Mouse (Mus musculus): ENCODE results near the gene Flywch1. TPM values are rescaled to one million over a fixed set of nuclear protein-coding genes. Genes with fewer than 3 reads are reported as not detected.
A peak's percentile ranks its signal among the peaks of the same experiment; 100 is the strongest.

Gene Flywch1
- polyA plus RNA-seq, 1 experiment from 2014 or later, result 13.0 TPM

GRCm38 (mm10) chr17:23742941-23743340 lies 28.5 kb downstream of the Flywch1 start:
- Histone ChIP-seq H3K4me2 (no peak overlapping the region), H3K36me3 (no peaks in the 10 kb centered on the region), H3K4me3 (replicated peaks) (0 out of 2 replicates have a peak overlapping the region, but pooled peaks have one; percentile 12), H3K9ac (no peak overlapping the region), H3K9me3 (replicated peaks) (no peaks in the 10 kb centered on the region), H3K27ac (no peak overlapping the region), H3K4me1 (replicated peaks) (peaks cover 58% of the 10 kb centered on the region), H3K27me3 (peaks cover 99% of the 10 kb centered on the region)
- ATAC-seq (ENCODE audit: low read depth) (no peak), DNase-seq (no peak)
- 46% methylated on average over 12 of the region's 12 CpGs for WGBS (ENCODE audit: insufficient replicate concordance)

GRCm38 (mm10) chr17:23742210-23742793 lies 29.1 kb downstream of the Flywch1 start:
- DNase-seq, result no peak
- no peaks in the 10 kb centered on the region for H3K9me3 ChIP-seq (replicated peaks)
- H3K4me2 ChIP-seq, result no peak overlapping the region; the same call in 1 of the 2 replicates
- peak overlapping the region; percentile 12; the same call in 1 of the 2 replicates for H3K4me3 ChIP-seq (replicated peaks)
- H3K27me3 ChIP-seq, result peaks cover 100% of the 10 kb centered on the region
- 9% methylated on average over 44 of the region's 44 CpGs for WGBS (ENCODE audit: insufficient replicate concordance)
- ATAC-seq (ENCODE audit: low read depth), result no peak
- H3K36me3 ChIP-seq, result peaks cover 4% of the 10 kb centered on the region
- no peak overlapping the region for H3K27ac ChIP-seq
- peaks cover 63% of the 10 kb centered on the region for H3K4me1 ChIP-seq (replicated peaks)
- no peak overlapping the region for H3K9ac ChIP-seq

- WGBS (ENCODE audit: insufficient replicate concordance), result 40% methylated on average over 38 of the region's 38 CpGs
- peaks cover 64% of the 10 kb centered on the region for H3K4me1 ChIP-seq (replicated peaks)
Measured at GRCm38 (mm10) chr17:23741359-23742209, 29.8 kb downstream of the Flywch1 start.

GRCm38 (mm10) chr17:23740598-23741021 lies 30.8 kb downstream of the Flywch1 start, which contains the start of gene Paqr4:
Paqr4 (minus strand) TSS chr17:23740867.
- Histone ChIP-seq H3K27me3 (peaks cover 84% of the 10 kb centered on the region), H3K4me1 (replicated peaks) (peaks cover 56% of the 10 kb centered on the region), H3K27ac (0 out of 2 replicates have a peak within 1 kb of the TSS, but pooled peaks have one; percentile 47), H3K9me3 (replicated peaks) (no peaks in the 10 kb centered on the region), H3K36me3 (peaks cover 19% of the 10 kb centered on the region), H3K4me3 (replicated peaks) (peak within 1 kb of the TSS; percentile 69), H3K9ac (peak within 1 kb of the TSS; percentile 80), H3K4me2 (peak within 1 kb of the TSS; percentile 99)
- peak; percentile 84 for ATAC-seq (ENCODE audit: low read depth)
- DNase-seq, result no peak
- 1% methylated on average over 13 of the region's 13 CpGs for WGBS (ENCODE audit: insufficient replicate concordance)

More at GRCm38 (mm10) chr17:23741359-23742209, 29.8 kb downstream of the Flywch1 start:
- Histone ChIP-seq H3K9me3 (replicated peaks) (no peaks in the 10 kb centered on the region), H3K27ac (no peak overlapping the region), H3K36me3 (peaks cover 10% of the 10 kb centered on the region), H3K4me3 (replicated peaks) (peak overlapping the region; percentile 69), H3K27me3 (peaks cover 94% of the 10 kb centered on the region), H3K9ac (no peak overlapping the region), H3K4me2 (peak overlapping the region; percentile 99; the same call in 1 of the 2 replicates)
- DNase-seq, result no peak
- no peak for ATAC-seq (ENCODE audit: low read depth)

- peak overlapping the region; percentile 99 for H3K4me2 ChIP-seq
- peak overlapping the region; percentile 69 for H3K4me3 ChIP-seq (replicated peaks)
- ATAC-seq (ENCODE audit: low read depth) (peak; percentile 84), DNase-seq (peak; percentile 68)
- peaks cover 79% of the 10 kb centered on the region for H3K27me3 ChIP-seq
- H3K4me1 ChIP-seq (replicated peaks), result peaks cover 52% of the 10 kb centered on the region
- no peaks in the 10 kb centered on the region for H3K9me3 ChIP-seq (replicated peaks)
- H3K27ac ChIP-seq, result no peak overlapping the region
- peak overlapping the region; percentile 80 for H3K9ac ChIP-seq
- H3K36me3 ChIP-seq, result peaks cover 23% of the 10 kb centered on the region
- under 1% methylated on average over 46 of the region's 46 CpGs for WGBS (ENCODE audit: insufficient replicate concordance)
Measured at GRCm38 (mm10) chr17:23740136-23740584, 31.2 kb downstream of the Flywch1 start.

GRCm38 (mm10) chr17:23739202-23740135 lies 31.9 kb downstream of the Flywch1 start:
- DNase-seq (no peak), ATAC-seq (ENCODE audit: low read depth) (0 out of 2 replicates have a peak, but pooled peaks have one; percentile 5)
- H3K9ac ChIP-seq, result peak overlapping the region; percentile 80
- H3K27ac ChIP-seq, result no peak overlapping the region
- H3K4me3 ChIP-seq (replicated peaks), result peak overlapping the region; percentile 69
- no peaks in the 10 kb centered on the region for H3K9me3 ChIP-seq (replicated peaks)
- peaks cover 30% of the 10 kb centered on the region for H3K36me3 ChIP-seq
- peaks cover 48% of the 10 kb centered on the region for H3K4me1 ChIP-seq (replicated peaks)
- peak overlapping the region; percentile 99 for H3K4me2 ChIP-seq
- 2% methylated on average over 48 of the region's 48 CpGs for WGBS (ENCODE audit: insufficient replicate concordance)
- peaks cover 73% of the 10 kb centered on the region for H3K27me3 ChIP-seq

- Histone ChIP-seq H3K9ac (peak overlapping the region; percentile 80; the same call in 1 of the 2 replicates), H3K4me2 (peak overlapping the region; percentile 99), H3K4me3 (replicated peaks) (peak overlapping the region; percentile 69), H3K4me1 (replicated peaks) (peaks cover 48% of the 10 kb centered on the region), H3K27me3 (peaks cover 66% of the 10 kb centered on the region), H3K9me3 (replicated peaks) (no peaks in the 10 kb centered on the region), H3K36me3 (peaks cover 37% of the 10 kb centered on the region), H3K27ac (no peak overlapping the region)
- WGBS (ENCODE audit: insufficient replicate concordance), result 41% methylated on average over 2 of the region's 2 CpGs
- ATAC-seq (ENCODE audit: low read depth) (no peak), DNase-seq (no peak)
Measured at GRCm38 (mm10) chr17:23738836-23739201, 32.6 kb downstream of the Flywch1 start.

- no peak overlapping the region for H3K27ac ChIP-seq
- no peak for ATAC-seq (ENCODE audit: low read depth)
- no peak overlapping the region for H3K4me3 ChIP-seq (replicated peaks)
- peaks cover 56% of the 10 kb centered on the region for H3K27me3 ChIP-seq
- H3K36me3 ChIP-seq, result peaks cover 42% of the 10 kb centered on the region
- peaks cover 48% of the 10 kb centered on the region for H3K4me1 ChIP-seq (replicated peaks)
- no peak overlapping the region for H3K4me2 ChIP-seq
- no peak overlapping the region; the same call in 1 of the 2 replicates for H3K9ac ChIP-seq
- DNase-seq, result no peak
- H3K9me3 ChIP-seq (replicated peaks), result no peaks in the 10 kb centered on the region
- WGBS (ENCODE audit: insufficient replicate concordance), result 70% methylated on average over 15 of the region's 15 CpGs
Measured at GRCm38 (mm10) chr17:23737493-23738445, 33.6 kb downstream of the Flywch1 start.

GRCm38 (mm10) chr17:23734341-23734740 lies 37.1 kb downstream of the Flywch1 start:
- peaks cover 48% of the 10 kb centered on the region for H3K36me3 ChIP-seq
- DNase-seq, result no peak
- no peak overlapping the region for H3K4me2 ChIP-seq
- H3K9me3 ChIP-seq (replicated peaks), result no peaks in the 10 kb centered on the region
- 88% methylated on average over 1 of the region's 1 CpGs for WGBS (ENCODE audit: insufficient replicate concordance)
- ATAC-seq (ENCODE audit: low read depth), result no peak
- no peak overlapping the region for H3K27ac ChIP-seq
- no peak overlapping the region for H3K4me3 ChIP-seq (replicated peaks)
- peaks cover 14% of the 10 kb centered on the region for H3K4me1 ChIP-seq (replicated peaks)
- peaks cover 21% of the 10 kb centered on the region for H3K27me3 ChIP-seq
- no peak overlapping the region for H3K9ac ChIP-seq

GRCm38 (mm10) chr17:23730441-23730840 lies 41.0 kb downstream of the Flywch1 start:
- ATAC-seq (ENCODE audit: low read depth) (no peak), DNase-seq (no peak)
- H3K9ac ChIP-seq, result no peak overlapping the region
- no peaks in the 10 kb centered on the region for H3K9me3 ChIP-seq (replicated peaks)
- H3K4me3 ChIP-seq (replicated peaks), result no peak overlapping the region
- H3K27me3 ChIP-seq, result no peaks in the 10 kb centered on the region
- no peak overlapping the region for H3K27ac ChIP-seq
- peaks cover 28% of the 10 kb centered on the region for H3K36me3 ChIP-seq
- peaks cover 22% of the 10 kb centered on the region for H3K4me1 ChIP-seq (replicated peaks)
- WGBS (ENCODE audit: insufficient replicate concordance), result 50% methylated on average over 1 of the region's 1 CpGs
- no peak overlapping the region for H3K4me2 ChIP-seq
